Mouse (Mus musculus): ENCODE results near the gene Shkbp1. TPM values are rescaled to one million over a fixed set of nuclear protein-coding genes. Genes with fewer than 3 reads are reported as not detected.

Gene Shkbp1
- polyA plus RNA-seq (2012; rRNA removed) = 69.2 and 82.0 TPM in 2 replicates

DNA sequence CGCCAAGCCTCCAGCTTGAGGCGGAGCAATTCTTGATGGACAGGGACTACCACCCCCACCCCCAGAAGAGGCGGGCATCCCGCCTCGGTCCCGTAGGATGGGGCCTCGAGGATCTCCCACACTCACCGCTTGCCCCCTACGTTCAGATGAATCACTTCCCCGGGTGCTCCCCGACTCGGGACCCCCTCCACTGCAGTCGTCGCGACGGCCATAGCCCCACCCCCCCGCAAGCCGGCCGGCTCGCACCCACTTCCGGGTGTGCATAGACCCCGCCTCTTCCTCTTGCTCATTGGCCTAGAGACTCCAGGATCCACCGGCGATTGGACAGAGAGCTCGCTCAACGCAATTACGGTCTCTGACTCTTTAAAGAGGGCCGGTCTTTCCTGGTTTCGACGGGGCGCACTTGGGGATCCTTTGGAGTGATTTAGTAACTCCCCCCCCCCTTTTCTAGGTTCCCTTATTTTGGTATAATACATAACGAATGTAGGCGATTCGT, at the start of gene Shkbp1:
Gene Shkbp1, minus strand, starts transcription at position 275 of the 496 bp plus-strand sequence.

DNA sequence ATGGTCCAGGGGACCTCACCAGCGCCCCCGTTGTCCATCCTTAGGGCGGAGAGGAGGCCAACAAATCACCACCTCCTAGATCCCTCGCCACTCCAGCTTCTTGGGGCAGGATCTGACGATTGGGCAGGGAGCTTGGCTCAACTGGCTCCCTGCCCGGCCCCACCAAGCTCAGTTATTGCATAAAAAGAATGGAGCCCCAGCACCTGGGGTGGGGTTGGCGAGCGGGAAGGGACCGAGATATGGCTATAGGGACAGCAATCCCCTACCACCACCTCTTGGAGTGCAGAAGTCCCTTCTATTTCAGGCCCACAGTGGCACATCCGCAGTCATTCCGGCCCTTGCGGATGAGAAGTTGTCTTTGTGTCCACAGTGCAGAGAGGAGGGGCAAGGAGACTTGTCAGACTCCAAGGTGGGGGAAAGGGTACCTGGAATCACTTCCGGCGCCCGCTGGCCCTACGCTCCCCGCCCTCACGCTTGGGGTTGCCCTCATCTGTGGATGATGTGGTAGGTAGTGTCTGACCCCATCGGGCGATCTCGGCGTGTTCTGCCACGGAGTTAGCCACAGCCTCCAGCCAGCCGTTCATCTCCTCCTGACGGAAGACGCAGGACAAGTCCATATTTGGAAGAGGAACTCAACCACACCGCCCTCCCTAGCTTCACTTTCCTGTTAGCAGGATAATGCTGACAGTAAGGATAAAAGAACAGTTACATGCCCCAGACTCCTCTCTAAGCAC, 1.2 kb upstream of the Shkbp1 start, which contains the start of gene Gm20479:
Gene Gm20479, minus strand, starts transcription at position 559 of the 734 bp plus-strand sequence.

DNA sequence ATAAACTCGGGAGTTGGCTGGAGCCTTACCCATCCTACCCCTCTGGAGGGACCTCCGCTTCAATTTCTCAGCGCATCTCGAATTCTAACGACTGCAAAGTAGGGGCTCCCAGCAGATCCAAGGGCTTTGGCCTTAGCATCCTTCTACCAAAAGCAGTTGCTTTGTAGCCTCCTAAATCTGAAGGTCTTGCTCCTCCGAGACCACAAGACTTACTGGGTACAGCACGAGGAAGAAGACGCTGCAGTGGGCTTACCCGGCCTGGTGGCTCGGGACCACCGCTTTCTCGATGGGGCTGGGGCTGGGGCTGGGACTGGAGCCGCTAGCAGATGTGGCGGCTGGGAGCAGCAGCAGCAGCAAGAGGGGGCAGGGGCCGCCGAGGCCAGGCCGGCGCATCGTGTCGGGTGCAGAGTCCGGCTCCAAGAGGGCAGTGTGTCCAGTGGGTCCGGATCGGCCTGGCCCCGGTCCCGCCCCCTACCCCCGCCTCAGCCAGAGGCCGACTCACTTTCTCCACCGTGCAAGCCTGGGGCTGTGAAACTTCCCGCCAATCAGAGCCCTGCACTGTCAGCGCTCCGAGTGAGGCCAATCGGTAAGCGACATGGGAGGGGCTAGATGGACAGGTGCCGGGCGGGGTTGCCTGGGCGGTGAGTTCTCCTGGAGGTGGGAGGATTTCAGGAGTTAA, 18.5 kb downstream of the Shkbp1 start, which contains the start of gene Ltbp4:
Gene Ltbp4, minus strand, starts transcription at position 518 of the 679 bp plus-strand sequence.

Other genes starting within 250 kb of the Shkbp1 start
- 47.1 and 64.0 TPM in 2 replicates for gene Cyp2f2, start 236.1 kb downstream of the Shkbp1 start, polyA plus RNA-seq (2012; rRNA removed)
- not detected in 2 replicates for gene Cyp2t4, start 202.3 kb downstream of the Shkbp1 start, polyA plus RNA-seq (2012; rRNA removed)
- 46.4 and 60.7 TPM in 2 replicates for gene Egln2, start 189.2 kb downstream of the Shkbp1 start, polyA plus RNA-seq (2012; rRNA removed)
- 36.5 and 44.7 TPM in 2 replicates for gene Rab4b, start 177.1 kb downstream of the Shkbp1 start, polyA plus RNA-seq (2012; rRNA removed)
- not detected in 2 replicates for gene Gm21983, start 174.9 kb downstream of the Shkbp1 start, polyA plus RNA-seq (2012; rRNA removed)
- 9.0 and 17.6 TPM in 2 replicates for gene Mia, start 174.9 kb downstream of the Shkbp1 start, polyA plus RNA-seq (2012; rRNA removed)
- 4.2 and 5.4 TPM in 2 replicates for gene BC024978, start 160.2 kb downstream of the Shkbp1 start, polyA plus RNA-seq (2012; rRNA removed)
- 80.8 and 90.0 TPM in 2 replicates for gene Snrpa, start 159.7 kb downstream of the Shkbp1 start, polyA plus RNA-seq (2012; rRNA removed)
- gene Itpkc, start 127.4 kb downstream of the Shkbp1 start, polyA plus RNA-seq (2012; rRNA removed) = 9.3 and 11.6 TPM in 2 replicates
- 50.0 and 64.5 TPM in 2 replicates for gene Coq8b, start 123.0 kb downstream of the Shkbp1 start, polyA plus RNA-seq (2012; rRNA removed)
- 17.1 and 22.2 TPM in 2 replicates for gene Numbl, start 97.6 kb downstream of the Shkbp1 start, polyA plus RNA-seq (2012; rRNA removed)
- gene Ltbp4, start 18.3 kb downstream of the Shkbp1 start, polyA plus RNA-seq (2012; rRNA removed) = 232 and 326 TPM in 2 replicates
- gene Gm20479, start 1.4 kb upstream of the Shkbp1 start, polyA plus RNA-seq (2012; rRNA removed) = not detected in 2 replicates
- 0.18 and 0.35 TPM in 2 replicates for gene Sptbn4, start 91.7 kb upstream of the Shkbp1 start, polyA plus RNA-seq (2012; rRNA removed)
- 80.6 and 91.8 TPM in 2 replicates for gene Blvrb, start 92.0 kb upstream of the Shkbp1 start, polyA plus RNA-seq (2012; rRNA removed)
- gene Sertad3, start 117.7 kb upstream of the Shkbp1 start, polyA plus RNA-seq (2012; rRNA removed) = 13.6 and 15.2 TPM in 2 replicates
- gene Sertad1, start 130.9 kb upstream of the Shkbp1 start, polyA plus RNA-seq (2012; rRNA removed) = 43.0 and 64.9 TPM in 2 replicates
- 0.47 and 0.56 TPM in 2 replicates for gene Prx, start 143.3 kb upstream of the Shkbp1 start, polyA plus RNA-seq (2012; rRNA removed)
- gene Hipk4, start 167.2 kb upstream of the Shkbp1 start, polyA plus RNA-seq (2012; rRNA removed) = 0.52 and 0.69 TPM in 2 replicates
- 218 and 320 TPM in 2 replicates for gene Pld3, start 197.2 kb upstream of the Shkbp1 start, polyA plus RNA-seq (2012; rRNA removed)
- 12.4 and 12.5 TPM in 2 replicates for gene 2310022A10Rik, start 197.2 kb upstream of the Shkbp1 start, polyA plus RNA-seq (2012; rRNA removed)
- 27.8 and 30.4 TPM in 2 replicates for gene Akt2, start 235.5 kb upstream of the Shkbp1 start, polyA plus RNA-seq (2012; rRNA removed)